Mouse (Mus musculus): ENCODE measurements around the gene Bcl11a.

- peak; percentile 43 for TF ChIP-seq CTCF (IDR thresholded peaks at IDR 0.05; ENCODE audit: low read depth)
- TF ChIP-seq EP300 (IDR thresholded peaks at IDR 0.05; ENCODE audit: low read depth) = no peak
Measured at GRCm38 (mm10) chr11:24065313-24065712, 12.5 kb upstream of the Bcl11a start.

All from liver, postnatal 0 days (tissue).